Mouse (Mus musculus) spleen, adult 2 months (tissue): Measurements from ENCODE around the gene Ntrk2.

ENCODE experiments used
- CTCF ChIP-seq: fragments of 200-500 bp; IDR thresholded peaks from 2 replicates; pipeline ENCODE4 v1.5.1; 2011; ENCODE audit warnings: mild to moderate bottlenecking, inconsistent platforms; ENCODE audit not compliant: insufficient read depth, insufficient read length, insufficient replicate concordance; ENCODE audit errors: extremely low read depth
- POLR2A ChIP-seq: fragments of 200-500 bp; IDR thresholded peaks from 2 replicates; pipeline ENCODE4 v1.6.1; 2011; ENCODE audit warnings: low read depth, low read length, inconsistent platforms

DNA sequence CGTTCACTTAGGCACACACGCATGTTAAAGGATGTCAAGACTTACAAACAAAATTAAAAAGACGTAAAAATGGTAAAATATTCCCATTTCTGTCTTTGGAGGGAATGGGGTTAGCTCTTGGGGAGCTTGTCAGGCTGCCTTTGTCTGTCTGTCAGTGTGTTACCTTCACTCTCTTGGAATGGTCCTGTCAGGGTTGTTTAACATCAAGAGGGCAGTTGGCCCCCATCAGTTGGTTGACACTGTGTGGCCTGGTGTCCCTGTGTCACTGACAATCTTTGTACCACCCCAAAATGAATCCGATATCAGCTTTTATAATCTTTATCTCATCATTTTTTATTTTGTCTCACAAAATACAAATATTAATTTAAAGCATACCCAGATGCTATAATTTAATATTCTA is 373.6 kb downstream of the Ntrk2 start:
- TF ChIP-seq CTCF (no peak), POLR2A (no peak)
